Mouse (Mus musculus): ENCODE results near the gene Plcg2.

Gene Plcg2

DNA sequence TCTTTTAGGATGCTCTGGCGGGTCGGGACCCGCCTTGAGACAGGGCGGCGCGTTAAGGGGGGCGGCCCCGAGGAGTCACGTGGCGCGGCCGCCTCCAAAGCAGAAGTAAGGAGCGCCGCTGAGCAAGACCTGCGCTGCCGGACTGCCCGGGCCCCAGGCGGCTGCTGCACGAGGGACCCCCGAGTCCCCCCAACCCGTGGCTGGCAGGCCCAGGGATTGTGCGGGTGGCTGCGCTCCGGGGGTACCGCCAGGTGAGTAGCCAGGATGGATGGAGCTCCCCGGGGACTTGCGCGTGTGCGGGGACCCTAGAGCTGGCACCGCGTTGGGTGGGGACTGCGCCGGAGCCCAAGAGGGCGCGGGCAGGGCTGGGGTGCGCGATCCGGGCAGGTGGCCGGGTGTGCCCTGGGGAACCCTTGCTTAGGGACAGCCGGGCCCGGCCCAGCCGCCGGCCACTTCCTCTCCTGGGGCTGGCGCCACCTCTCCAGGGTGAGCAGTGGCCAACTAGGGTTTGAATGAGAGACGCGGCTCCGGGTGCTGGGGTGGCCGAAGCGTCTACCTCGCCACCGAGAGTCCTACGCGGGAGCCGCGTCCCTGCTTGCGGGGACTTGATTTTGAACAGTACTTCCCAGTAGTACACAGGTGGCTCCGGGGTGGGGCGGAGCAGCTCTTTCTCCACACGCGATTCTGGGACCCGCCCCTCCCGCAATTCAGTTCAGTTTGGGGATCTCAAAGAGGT, at the start of gene Plcg2:
Plcg2 (plus strand) TSS at position 113 of the 736 bp plus-strand sequence.
- peak; percentile 43 to 73 for DNase-seq

DNA sequence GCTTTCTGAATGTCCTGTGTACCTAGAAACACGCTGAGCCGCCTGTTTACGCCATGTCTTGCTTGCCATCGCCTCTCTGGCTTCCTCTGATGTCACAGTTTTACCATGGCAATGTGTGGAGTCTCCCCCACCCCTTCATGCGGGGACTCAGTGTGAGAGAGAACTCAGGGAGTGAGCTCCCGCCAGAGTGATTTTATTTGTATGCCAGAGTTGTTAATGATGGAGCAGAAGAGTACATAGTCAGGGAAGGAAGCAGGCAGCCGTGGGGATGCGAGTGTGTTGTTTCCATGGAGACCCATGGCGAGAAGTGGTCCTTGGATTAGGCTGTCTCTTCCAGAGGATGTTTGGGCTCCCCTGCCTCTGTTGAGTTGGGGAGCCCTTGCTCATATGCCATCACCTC, 47.0 kb upstream of the Plcg2 start:
- no peak for DNase-seq

DNA sequence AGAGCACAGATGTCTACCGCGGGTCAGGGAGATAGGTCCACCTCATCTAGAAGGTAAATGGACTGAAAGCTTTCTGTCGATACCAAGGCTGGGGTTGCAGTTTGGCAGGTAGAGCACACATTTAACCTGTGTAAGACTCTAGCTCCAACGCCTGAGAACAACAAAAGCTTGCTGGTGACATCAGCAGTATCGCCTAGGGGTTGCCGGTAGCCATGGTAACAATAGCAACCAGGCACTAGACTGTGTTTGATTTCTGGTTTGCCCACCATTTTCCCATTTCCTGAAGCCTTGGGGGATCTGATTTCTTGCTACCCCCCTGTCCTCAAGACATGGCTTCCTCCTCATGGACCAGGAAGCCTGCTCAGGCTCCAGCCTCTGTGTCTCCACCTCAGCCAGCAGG, 44.1 kb upstream of the Plcg2 start:
- no peak for DNase-seq

DNA sequence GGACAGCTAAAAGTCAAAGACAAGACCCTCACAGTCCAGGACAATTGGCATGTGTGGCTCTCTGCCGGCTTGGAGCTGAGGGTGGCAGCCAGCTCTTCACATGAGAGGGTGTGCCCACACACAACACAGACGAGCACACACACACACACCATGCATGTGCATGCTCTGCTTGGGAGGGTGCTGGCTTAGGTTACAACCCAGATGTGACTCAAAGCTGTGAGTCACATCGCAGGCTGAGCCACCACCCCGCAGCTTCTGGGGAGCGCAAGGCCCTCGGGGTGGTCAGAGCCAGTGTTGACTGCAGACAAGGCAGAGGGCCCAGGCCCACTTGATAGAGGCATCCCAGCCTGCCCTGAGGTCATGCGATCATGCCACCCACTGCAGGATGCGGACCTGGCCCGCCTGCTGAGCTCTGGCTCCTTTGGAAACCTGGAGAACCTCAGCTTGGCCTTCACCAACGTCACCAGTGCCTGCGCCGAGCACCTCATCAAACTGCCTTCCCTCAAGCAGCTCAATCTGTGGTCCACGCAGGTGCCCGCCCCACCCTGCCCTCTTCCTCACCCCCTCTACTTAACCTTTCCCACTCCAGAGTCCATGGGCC, 43.5 kb upstream of the Plcg2 start:
- no peak for DNase-seq

DNA sequence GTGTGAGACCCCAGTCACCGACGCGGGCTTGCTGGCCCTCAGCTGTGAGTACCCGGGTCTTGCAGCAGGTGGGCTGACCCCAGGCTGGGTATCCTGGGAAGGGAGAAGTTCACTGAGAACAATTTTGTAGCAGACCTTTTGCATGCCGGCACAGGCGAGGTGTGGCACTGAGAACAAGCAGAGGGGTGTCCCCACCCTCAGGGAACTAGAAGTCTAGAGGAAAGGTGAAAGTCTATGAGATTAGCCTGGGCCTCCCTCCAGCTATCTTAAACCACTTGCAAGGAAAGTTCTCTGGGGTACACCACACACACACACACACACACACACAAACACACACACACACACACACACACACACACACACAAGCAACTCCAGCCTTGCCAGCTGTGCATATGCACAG, 42.4 kb upstream of the Plcg2 start:
- DNase-seq: no peak

DNA sequence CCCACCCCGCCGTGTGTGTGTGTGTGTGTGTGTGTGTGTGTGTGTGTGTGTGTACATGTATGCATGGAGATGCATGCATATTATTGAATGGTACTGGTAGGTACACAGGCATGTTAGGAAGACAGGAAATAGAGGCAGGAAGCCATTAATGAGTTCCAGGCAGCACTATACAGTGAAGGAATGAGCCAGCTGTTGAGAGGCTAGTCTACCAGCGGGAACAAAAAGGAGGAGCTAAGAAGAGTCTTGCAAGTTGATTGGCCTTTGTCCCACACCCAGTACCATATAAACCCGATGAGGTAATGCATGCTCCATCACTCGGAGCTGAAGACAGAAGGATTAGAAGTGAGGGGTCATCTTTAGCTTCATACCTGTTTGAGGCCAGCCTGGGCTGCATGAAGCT, 39.7 kb upstream of the Plcg2 start:
- DNase-seq: no peak

DNA sequence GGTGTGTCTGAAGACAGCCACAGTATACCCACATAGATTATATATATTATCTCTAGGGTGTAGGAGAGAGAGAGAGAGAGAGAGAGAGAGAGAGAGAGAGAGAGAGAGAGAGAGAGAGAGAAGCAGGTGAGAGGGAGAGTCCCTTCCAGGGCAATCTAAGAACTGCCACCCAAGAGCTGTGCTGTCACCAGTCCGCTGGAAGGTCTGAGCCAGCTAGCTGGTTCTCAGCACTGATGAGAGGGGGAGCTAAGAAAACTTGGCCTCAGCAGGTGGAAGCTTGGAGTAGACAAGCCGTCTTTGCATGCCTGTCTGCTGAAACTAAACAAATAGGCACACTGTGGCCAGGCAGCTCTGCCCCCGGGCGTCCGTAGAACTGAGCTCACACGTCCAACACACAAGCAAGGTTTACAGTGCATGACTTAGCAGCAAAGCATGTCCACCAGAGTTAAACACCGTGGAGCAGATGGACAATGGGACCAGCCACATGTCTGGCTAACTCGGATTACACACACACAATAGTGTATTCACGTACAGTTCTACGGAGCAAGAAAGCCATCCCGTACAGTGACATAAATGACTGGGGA, 35.3 kb upstream of the Plcg2 start:
- peak in 1 of 2 experiments; percentile 25 for DNase-seq

DNA sequence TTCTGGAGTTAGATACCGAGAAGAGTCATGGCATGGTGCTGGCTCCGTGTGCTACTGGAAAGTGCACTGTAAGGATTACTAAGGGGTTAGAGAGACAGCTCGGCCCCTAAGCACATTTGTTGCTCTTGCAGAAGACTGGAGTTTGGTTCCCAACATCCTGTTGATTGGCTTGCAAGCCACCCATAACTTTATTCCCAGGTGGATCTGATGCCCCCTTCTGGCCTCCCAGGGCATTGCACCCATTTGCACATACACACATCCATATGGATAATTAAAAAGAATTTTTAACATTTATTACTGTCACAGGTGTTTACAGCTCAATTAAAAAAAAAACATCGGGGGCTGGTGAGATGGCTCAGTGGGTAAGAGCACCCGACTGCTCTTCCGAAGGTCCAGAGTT, 33.6 kb upstream of the Plcg2 start:
- peak in 1 of 2 experiments; percentile 45 for DNase-seq

DNA sequence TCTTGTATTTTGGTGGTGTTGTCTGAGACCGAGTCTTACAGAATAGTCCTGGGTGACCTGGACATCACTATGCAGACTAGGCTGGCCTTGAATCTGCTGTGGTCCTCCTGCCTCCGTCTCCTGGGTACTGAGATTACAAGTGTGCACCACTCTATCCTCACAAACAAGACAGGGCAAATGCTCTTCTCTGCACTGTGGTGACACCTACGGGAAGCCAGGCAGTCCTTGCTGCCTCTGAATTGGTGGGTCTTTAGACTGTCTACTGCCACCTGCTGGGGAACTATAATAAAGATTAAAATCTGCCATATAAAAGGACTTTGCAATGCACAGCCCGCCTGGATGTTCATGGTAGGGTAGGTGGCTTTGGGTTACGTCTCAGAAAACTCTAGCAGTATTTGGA, 32.8 kb upstream of the Plcg2 start:
- peak; percentile 76 to 79 for DNase-seq

DNA sequence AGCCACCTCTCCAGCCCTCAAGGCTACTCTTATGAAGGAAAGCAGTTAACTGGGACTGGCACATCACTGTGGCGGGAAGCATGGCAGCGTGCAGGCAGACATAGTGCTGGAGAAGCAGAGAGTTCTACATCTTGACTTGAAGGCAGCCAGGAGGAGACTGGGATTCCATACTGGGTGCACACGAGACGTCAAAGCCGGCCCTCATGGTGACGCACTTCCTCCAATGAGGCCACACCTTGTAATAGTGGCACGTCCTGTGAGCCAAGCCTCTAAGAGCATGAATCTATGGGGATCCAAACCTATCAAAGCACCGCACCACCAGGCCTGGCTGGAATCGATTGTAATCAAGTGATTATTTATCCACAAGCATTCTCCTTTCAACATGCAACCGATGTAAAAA, 30.6 kb upstream of the Plcg2 start:
- no peak for DNase-seq

DNA sequence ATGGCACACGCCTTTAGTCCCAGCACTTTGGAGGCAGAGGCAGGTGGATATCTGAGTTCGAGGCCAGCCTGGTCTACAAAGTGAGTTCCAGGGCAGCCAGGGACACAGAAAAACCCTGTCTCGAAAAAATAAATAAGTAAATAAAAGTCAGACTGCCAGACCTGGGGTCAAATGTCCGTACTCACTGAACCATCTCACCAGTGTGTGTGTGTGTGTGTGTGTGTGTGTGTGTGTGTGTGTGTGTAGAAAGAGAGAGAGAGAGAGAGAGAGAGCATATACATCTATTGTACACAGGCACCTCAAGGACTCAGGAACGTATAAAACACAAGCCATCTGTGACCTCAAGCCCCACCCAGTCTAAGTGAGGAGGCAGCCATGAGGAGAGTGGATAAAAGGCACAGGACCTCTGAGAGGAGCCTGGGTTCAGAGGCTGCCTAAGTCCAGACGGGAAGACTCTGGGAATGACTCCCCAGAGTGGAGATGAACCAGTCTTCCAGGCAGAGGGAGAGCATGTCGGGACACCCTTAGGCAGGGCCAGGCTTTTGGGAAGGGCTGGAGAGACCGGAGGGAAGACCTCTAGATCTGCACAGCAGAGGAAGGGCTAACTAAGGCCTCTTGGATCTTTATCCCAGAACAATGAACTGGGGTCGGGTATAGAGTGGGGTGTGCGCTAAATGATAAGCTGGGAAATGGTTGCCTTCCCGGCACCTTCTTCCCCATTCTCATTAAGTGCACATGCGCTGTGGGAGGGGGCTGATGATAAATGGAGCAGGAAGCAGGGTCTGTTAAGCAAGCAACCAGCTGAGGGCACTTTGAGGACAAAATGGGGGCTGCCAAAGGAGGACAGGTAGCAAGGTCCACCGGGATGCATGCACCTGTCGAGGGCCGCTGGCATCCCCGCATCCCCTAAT, 28.4 kb upstream of the Plcg2 start:
- DNase-seq: peak; percentile 64

DNA sequence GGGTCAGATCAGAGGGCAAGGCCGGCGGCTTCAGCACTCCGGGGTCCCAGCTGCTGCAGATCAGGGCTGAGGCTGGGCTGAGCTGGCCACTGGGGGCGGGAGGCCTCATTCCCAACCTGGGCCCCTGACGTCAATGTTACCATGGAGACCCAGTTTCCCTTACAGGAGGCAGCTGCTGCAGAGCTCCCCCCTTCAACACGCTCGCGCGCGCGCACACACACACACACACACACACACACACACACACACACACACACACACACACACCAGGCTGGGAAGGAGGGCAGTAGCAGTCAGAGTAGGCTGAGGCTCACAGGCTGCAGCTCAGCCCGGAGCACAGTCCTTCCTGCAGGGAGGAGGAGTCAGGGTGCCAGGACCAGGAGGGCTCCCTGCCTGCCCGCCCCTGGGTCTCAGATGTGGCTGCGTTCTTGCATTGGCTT, 27.7 kb upstream of the Plcg2 start:
- DNase-seq: peak; percentile 87 to 92

DNA sequence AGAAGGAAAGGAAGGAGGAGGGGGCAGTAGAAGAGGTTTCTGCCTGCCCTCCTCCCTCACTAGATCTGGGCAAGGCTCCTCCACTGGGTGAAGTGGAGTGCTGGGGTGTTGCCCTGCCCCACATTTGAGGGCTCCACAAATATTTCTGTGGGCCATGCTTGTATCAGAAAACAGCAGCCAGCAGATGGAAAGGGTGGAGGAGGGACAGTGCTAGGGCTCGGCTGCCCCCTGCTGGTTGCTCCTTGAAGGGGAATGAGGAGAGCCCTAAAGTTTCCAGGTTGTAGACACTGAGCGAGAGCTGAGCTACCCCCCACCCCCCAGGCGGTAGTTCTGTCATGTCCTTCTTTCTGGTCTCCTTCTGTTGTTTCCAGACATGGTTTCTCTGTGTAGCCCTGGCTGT, 26.9 kb upstream of the Plcg2 start:
- peak; percentile 62 to 88 for DNase-seq

DNA sequence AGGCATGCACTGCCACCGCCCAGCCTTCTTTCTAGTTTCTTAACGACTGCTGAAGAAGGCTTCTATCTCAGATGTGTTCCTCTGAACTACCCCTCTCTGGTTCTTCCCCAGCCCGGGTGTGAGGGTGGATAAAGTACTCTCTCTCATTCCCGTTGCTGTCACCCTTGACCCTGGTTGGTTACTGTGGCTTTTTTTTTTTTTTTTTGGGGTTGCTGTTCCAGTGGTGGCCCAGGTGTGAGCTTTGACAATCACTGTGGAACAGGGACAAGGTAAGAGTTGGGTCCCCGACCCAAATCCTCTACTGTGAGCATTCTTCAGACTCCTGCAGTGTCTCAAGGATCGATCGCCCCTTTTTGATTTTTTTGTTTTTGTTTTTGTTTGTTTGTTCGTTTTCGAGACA, 26.4 kb upstream of the Plcg2 start:
- no peak for DNase-seq

DNA sequence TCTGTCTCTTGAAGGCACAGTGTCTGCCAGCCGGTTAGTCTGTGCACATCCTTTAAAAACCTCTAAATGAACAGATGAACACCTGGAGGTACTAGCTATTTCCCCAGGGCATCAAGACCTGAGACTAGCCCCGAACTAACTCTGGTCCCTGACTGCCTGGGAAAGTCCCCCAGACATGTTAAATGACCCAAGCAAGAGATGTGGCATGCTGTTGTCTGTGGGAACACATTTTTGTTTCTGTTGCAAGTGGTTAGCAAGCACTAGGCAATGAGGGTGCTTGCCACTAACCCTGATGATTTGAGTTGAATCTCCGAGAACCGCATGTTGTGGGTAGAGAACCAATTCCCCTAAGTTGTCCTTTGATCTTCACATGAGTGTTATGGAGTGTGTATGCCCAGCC, 25.8 kb upstream of the Plcg2 start:
- no peak for DNase-seq

DNA sequence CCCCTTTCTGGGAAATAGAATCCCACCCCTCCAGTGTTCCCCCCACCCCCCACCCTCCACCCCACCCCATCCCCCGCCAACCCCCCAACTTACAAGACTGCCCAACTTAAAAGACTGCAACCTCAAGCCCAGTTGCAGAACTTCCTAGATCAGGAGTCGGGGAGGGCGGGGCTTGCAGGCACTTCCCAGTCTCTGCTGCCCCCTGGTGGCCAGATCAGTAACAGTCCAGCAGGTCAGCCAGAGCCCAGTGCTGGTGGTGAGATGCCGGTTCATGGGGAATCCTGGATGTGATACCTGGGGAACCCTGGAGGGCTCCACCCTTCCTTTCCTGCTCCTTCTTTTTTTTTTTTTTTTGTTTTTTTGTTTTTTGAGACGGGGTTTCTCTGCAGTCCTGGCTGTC, 23.1 kb upstream of the Plcg2 start:
- DNase-seq: peak; percentile 91 to 97

DNA sequence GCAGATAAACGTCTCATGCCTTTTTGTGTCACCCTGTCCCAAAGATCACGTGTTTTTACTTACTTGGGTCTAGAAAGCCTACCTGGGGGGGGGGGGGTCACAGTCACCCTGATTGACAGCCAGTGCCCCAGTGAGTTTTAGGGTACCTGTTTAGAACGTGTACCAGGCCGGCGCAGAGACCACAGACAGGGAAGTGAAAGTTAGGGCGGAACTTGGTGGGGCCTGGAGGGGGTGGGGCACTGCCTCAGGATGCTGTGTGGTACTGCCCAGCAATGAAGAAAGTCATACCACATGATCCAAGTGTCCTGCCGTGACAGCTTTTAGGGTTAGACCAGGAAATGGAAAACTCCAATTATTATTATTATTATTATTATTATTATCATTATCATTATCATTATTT, 22.3 kb upstream of the Plcg2 start:
- DNase-seq: peak in 1 of 2 experiments; percentile 33

DNA sequence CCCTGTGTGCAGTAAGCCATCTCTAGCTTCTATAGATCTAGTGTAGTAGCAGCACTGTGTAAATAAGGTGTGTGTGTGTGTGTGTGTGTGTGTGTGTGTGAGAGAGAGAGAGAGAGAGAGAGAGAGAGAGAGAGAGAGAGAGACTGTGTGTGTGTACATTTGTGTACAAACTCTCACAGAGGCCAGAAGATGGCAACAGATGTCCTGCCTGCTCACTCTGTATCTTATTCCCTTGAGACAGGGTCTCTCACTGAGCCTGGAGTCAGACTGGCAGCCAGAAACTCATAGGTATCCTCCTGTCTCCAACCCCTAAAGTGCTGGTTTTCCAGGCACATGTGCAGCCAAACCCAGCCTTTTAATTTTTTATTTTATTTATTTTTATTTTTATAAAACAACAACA, 20.0 kb upstream of the Plcg2 start:
- no peak for DNase-seq

DNA sequence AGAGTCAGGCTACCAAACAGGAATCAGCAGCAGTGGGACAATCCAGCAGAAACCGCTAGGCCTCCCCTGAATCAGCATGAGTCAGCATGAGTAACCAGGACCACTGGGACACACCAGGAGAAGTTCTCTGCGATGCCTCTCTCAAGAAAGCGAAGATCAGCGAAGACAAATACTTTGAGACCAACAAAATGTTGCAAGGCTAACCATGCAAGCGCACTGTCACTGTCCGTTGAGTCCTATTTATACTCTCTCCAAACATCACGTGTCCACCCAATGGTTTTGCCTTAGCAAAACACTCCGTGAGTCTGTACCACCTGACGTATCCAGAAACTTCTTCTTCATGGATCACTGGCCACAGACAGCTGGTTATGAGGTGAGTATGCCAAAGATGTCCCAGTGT, 18.1 kb upstream of the Plcg2 start:
- DNase-seq: no peak

DNA sequence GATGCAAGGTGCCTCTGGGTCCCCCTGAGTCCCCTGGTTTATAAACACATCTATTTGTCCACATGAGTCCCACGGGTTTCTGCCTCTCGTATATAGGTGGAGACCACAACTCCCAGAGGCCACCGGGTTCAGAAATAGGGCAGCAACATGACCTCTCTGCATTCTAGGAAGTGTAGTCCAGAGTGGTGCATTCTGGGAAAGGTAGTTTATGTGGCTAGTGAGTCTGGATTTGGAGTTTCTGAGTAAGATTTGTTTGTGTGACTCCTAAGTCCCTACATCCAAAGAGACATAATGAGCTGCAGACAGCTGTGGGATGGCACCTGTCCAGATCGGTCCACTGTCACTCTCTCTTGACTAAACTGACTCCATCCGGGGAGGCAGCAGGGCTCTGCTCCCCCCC, 17.6 kb upstream of the Plcg2 start:
- no peak for DNase-seq

DNA sequence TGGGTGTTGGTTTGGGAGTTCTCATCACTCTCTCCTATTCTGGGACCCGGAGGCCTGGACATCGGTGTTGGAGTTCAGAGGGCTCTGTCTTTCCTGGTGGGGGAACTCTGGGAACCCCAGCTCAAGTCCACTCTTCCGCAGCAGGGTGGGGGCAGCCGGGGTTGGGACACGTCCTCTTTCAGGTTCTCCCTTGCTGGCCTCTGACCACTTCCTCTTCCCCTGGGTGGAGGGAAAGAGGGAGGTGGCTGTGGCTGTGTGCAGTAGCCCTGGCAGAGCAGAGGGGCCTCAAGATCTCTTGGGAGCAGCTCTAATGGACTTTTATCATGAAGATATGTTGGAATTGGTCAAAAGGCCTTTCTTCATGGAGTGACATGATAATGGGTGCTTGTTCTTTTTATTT, 16.3 kb upstream of the Plcg2 start:
- DNase-seq: peak in 1 of 2 experiments; percentile 33

DNA sequence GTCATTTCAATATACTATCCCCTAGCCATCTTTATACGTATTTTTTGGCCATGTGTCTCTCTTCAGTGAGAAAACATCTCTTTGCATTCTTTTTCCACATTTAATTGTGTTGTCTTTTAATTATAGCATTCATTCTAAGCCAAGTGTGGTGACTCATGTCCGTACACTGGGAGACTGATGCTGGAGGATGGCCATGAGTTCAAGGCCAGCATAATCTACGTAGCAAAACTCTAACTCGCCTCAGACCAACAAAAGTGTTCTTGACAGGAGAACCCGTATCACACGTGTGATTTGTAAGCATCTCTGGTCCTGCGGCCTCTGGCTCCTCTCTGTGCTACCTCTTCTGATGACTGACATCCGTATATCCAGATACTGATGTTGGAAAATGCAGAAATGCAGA, 13.4 kb upstream of the Plcg2 start:
- no peak for DNase-seq

DNA sequence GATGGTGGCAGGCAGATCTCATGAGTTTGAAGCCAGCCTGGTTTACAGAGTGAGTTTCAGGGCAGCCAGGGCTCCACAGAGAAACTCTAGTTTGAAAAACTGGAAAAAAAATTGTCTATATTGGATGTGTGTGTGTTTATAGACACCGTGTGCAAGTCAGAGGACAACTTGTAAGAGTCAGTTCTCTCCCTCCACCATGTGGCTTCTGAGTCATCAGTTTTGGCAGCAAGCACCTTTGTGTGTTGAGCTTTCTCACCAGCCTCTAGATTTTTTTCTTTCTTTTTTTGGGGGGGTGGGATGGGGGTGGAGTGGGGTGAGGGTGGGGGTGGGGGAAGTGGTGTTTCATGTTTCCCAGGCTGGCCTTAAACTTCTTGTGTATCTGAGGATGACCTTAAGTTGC, 12.8 kb upstream of the Plcg2 start:
- no peak for DNase-seq

Data from kidney, postnatal 36 days (tissue).